Mouse (Mus musculus) testis, postnatal 10 days (tissue): ENCODE data around the gene Uhrf1.

Experiments
- DNase-seq: peaks from one replicate; pipeline ENCODE4 v3.0.0; 2021; ENCODE audit warnings: low spot score

Uhrf1 gene

DNA sequence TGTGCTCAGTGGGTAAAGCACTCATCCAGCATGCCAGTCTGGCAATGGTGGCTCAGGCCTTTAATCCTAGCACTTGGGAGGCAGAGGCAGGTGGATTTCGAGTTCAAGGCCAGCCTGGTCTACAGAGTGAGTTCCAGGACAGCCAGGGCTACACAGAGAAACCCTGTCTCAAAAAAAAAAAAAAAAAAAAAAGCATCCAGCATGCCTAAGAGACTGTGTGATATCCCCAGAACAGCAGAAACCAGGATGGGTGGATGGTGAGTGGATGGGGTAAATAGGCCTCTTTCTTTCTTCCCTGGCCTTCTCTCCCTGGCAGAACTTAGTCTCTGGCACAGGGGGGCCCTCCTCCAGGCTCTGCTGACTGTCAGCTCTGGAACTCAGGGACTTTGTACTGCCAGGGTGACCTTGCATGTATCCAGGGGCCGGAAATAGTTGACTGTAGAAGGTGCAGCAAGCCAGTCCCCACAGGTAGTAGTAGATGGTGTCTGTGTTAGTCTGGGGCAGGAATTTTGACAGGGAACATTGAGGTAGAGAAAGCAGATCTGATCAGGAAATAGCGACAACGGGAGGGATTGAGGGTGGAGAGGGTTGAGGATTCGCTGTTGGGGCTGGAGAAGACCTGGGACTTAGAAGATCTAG lies 27.2 kb upstream of the Uhrf1 start:
- no peak for DNase-seq

- DNase-seq = peak; percentile 84
These were observed 26.2 kb upstream of the Uhrf1 start, which contains the start of gene Ticam1 for GRCm38 (mm10) chr17:56276643-56277566. TSS of gene Ticam1 (minus strand) at chr17:56276786.

DNA sequence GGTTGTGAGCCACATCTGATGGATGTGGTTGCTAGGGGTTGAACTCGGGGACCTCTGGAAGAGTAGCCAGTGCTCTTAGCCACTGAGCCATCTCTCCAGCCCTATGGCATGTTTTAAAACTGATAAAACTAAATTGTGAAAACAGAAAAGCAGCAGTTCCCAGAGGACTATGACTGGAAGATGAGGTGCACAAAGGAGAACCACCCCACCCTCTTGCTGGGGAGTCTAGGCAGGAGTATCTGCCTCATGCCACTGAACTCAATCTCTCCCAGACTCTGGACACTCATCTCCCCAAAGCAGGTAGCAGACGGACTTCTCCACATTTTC lies 25.6 kb upstream of the Uhrf1 start:
- no peak for DNase-seq

GRCm38 (mm10) chr17:56278340-56278739 lies 24.8 kb upstream of the Uhrf1 start:
- DNase-seq = no peak

DNA sequence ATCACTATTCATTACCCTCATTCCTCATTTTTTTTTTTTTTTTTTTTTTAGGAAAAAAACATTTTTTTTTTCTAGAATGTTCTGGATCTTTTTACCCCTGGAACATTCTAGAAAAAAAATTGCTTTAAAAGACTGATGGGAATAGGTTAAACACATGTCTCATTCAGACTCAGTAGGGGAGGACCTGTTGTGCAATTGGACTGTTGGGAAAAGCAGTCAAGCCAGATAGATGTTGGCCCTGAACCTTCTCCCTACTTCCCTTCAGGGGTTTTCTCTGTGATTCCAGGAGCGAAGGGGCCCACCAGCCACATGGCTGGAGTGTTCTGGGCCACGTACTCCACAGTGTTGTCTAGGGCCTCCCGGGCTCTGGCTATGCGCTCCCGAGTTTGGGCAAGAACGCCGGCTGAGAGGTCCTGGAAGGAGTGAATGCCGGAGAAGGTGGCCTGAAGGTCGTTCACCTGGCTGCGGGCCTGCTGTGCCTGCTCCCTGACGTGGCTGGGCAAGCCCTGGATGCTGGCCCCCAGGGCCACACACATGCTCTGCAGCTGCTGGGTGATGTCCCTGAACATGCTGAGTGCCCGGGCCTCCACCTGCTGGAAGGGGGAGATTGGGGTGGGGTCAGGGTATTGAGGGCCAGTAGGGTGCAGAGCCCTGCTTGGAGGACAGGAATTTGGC lies 23.5 kb upstream of the Uhrf1 start:
- DNase-seq = no peak

DNA sequence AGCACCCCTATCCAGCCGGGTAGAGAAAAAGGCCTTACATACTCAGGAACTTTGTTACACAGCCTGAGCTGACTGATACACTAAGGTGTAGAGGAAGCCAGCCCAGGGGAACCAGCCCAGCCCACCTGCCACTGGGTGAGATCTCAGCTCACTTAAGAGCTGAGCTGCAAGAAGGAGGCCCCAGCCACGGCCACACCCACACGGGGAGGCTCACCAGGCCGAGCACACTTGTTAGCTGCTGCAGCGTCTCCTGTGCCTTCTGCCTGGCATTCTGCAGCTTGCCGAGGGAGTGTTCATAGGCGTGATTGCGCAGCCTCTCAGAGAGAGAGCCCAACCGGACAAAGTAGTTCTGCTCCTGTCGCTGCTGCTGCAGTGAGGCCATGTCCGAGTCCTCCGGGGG lies 21.9 kb upstream of the Uhrf1 start:
- no peak for DNase-seq

GRCm38 (mm10) chr17:56282802-56283201 lies 20.3 kb upstream of the Uhrf1 start:
- DNase-seq = no peak

GRCm38 (mm10) chr17:56283316-56283715 lies 19.8 kb upstream of the Uhrf1 start:
- DNase-seq = no peak

GRCm38 (mm10) chr17:56285995-56286394 lies 17.1 kb upstream of the Uhrf1 start:
- DNase-seq = no peak

DNA sequence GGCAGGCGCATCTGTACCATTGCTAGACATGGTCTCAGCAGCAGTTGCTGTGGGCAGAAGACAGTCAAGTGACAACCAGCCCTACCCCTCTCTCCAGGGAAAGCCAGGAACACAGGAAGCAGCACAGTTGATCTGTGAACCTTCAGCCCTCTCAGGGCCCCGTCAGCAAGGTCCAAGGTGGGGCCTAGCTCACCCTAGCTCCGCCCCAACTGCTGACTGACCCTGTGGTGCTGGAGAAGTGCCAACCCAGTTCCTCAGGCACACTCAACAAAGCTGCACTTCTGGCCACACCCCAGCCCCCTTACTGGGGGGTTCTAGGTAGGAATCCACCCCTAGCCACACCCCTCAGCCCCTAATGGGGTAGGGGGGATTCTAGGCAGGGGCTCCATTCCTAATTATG lies 15.3 kb upstream of the Uhrf1 start:
- peak; percentile 73 for DNase-seq

GRCm38 (mm10) chr17:56288866-56289265 lies 14.3 kb upstream of the Uhrf1 start:
- no peak for DNase-seq

DNA sequence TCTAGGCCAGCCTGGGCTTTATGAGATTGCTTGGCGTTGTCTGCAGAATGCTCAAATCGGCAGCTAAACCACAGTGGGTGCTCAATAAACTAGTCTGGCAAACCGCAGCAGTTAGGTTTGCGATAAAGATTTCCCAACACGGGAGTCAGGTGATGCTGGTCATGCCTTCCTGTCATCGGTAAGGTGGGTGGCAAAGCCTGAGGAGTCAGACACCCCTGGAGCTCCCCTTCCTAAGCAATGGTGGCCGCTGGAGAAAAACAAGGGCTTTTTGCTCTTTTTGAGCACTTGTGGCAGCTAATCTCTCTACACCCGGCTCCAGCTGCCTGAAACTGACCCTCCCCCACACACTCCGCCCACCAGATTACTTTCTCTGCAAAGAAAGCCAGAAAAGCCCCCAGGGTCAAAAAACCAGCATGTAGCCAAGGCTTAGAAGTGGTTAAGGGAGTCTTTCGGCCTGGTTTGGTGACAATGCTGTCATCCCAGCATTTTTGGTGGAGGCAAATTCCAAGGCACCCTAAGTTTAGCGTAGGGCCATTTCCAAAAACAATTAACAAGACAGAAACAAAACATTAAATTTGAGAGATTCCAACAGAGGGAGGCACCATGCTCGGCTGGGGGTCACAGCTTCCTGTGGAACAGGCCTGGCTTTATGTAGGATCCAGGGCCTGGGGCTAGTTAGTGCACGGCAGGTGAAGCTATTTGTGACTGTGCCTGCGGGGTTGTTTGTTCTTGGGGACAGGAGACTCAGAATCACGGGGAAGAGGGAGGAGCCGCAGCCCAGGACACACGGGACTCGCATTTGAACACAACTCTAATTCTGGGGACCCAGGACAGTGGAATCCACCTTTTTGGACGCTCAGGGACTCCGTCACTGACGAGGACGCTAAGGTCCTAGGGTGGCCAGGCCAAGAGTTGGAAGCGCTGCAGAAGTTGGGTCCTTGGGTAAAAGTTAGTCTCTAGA lies 13.5 kb upstream of the Uhrf1 start:
- peak; percentile 85 for DNase-seq

DNA sequence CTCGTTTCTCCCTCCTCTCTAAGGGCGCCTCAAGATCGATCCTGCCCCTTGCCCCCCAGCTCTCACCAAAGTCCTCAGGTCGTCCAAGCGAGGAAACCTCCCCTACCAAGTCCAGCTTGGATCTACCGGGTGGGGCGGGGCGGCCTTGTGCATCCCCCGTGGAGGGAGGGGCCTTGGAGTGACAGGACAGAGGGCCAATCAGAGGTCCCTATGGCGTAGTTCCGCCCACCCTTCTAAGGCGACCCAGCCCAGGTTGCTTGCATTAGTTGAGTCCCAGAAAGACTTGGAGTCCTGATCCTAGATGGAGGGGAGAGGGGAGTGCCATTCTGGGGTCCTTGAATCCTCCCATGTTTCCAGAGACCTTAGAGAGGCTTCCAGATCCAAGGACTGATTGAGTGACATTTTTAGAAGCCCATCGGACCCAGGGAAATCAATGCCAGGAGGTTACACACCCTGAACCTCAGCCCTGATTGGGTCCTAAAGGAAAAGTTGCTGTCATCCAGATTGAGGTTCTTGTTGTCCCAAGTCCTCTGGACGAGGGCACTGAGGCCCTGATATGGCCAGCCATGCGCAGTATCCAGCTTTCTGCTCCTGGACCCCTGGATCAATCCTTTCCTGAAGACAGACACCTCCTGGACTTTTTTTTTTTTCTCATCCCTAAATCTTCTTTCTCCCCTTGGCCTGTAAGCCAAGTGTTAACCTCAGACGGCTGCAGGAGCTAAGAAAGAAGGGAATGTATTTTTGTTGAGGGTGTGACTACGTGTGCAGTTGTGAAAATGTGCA lies 12.5 kb upstream of the Uhrf1 start:
- DNase-seq = peak; percentile 99

- peak; percentile 93 for DNase-seq
These were observed 12.0 kb upstream of the Uhrf1 start for GRCm38 (mm10) chr17:56291171-56291511.

DNA sequence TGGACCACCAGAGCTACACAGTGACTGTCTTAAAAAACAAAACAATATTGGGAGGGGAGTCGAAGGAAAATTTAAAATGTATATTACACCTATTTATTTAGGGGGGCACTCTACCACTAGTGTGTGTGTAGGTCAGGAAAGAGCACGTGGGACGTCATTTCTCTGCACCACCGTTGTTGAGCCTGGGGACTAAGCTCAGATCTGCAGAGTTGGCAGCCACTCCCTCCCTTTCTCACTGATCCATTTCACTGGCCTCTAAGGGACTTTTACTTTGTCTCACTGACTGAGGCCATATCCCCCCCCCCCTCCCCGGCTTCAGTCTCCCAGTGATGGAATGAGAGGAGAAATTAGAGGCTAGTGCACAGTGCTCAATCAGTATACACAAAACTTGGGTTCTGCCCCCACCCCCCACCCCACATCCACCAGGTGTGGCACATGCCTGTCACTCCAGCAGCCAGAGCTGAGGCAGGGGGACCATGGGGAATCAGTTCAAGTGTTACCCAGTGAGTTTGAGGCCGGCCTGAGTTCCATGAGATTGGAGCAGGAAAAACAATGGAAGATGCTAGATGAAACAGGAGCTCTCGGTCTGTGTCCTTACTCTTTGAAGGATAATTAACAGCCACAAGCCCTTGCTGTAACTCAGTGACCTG lies 11.2 kb upstream of the Uhrf1 start:
- no peak for DNase-seq

- no peak for DNase-seq
These were observed 10.4 kb upstream of the Uhrf1 start, which contains the start of gene Plin3 for GRCm38 (mm10) chr17:56292531-56293222. TSS of gene Plin3 (minus strand) at chr17:56292873.

DNA sequence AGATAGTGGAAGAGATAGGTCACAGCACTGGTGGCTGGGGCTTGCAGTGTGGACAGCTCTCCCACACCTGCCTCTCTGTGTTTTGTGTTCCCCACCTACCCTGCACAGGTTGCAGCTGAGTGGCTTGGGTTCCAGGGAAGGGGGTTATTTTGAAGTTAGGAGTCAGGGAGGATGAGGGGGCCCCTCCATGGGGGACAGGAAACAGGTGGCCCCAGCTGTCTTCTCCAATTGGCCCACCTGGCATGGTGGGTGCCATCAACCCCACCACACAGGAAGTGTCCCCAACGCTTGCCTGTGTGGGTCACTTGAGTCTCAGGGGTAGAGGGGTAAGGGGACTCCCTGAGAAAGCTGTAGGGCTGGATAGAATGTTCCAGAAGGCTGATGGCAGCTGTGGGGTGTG lies 9.8 kb upstream of the Uhrf1 start:
- DNase-seq = no peak

GRCm38 (mm10) chr17:56294241-56294640 lies 8.9 kb upstream of the Uhrf1 start:
- DNase-seq = no peak

DNA sequence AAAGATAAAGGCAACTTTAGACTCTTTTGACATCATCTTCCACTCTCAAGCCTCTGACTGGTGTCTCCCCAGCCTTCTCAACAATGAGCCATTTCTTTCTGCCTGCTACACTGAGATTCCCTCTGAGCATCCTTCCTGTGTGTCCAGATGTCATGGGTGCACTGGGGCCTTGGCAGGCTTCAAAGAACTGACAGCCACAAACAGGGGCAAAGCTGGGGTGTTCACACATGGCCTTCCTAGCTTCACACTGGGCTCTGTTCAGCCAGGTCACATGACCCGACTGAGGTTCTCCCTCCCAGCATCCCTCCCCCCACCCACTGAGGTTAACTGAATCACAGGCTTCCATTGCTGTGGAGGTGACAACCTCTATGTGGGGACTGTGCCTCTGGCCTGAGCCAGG lies 6.9 kb upstream of the Uhrf1 start:
- DNase-seq = no peak

DNA sequence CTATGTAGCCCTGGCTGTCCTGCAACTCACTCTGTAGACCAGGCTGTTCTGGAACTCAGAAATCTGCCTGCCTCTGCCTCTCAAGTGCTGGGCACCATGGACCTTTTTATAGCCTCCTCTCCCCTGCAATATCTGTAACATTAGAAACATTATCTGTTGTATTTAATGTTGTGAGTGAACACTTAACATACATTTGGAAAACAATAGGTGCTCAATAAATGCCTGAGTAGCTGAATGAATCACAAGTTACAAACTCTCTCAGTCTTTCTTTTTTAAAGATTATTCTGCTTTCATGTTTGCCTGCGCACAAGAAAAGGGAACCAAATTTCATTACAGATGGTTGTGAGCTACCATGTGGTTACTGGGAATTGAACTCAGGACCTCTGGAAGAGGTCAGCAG lies 4.9 kb upstream of the Uhrf1 start:
- DNase-seq = no peak
